Mouse (Mus musculus) megakaryocyte, embryonic 14.5 days (primary cell): ENCODE measurements around the gene Gm49355.

Experiments used
- FLI1 ChIP-seq: IDR thresholded peaks from 2 replicates; pipeline ENCODE4 v1.6.1; 2012; ENCODE audit warnings: low read length, inconsistent platforms, mixed read lengths
- GATA1 ChIP-seq: IDR thresholded peaks from 3 replicates; pipeline ENCODE4 v1.6.1; 2012; ENCODE audit warnings: mixed read lengths, low read length, inconsistent platforms, borderline replicate concordance

DNA sequence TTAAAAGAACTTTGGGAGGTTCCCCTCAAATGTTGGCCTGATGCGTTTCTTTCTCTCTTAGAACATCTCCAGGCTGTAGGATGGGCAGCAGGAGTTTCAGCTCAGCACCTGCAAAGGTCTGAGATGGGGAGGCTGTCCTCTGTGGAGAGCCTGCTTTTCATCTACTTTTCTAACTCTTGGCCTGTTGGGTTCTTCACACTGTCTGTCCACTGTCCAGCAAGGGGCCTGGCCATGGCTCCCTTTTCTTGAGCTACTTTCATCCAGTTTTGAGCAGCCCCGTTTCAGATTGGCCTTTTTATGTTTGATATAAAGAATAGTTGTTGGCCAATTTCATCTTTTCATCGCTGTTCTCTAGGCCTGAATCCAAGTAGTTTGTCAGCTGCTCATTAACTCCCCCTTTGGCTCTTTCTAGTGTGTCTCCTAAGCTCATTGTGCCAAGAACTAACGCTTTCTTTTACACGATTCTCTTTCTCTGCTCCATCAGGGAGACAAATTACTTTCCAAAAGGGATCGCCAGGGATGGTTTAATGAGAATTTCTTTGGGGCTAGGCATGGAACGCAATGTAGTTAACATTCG is 53.7 kb downstream of the Gm49355 start:
- TF ChIP-seq FLI1 (no peak), GATA1 (no peak)
